Mouse (Mus musculus): ENCODE measurements at regions not wholly inside any gene's neighbourhood (a gene's known extent, or its start where the extent isn't known, plus 50 kb on each side); places are given as distances from the start of the nearest gene placed in this dataset.

DNA sequence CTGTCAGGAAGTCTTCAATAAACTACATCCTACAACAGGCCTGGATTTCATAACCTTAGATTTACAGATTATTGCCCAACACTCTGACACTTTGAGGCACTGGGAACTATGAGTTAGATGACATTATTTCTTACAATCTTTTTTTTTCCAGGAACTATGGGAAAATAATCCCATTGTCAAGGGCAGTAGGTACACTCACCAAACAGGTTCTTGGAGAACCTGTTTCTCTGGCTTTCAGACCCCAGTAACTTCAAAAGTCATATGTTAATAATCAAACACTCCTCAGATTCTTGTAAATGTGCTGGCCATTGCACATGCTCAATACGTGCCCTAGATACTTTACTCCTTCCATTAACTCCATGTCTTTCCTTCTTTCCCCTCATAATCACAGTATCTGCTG lies 769.1 kb downstream of the Nedd1 start:
- Histone ChIP-seq H3K4me1 (0 out of 2 replicates have a peak, but pooled peaks cover 12% of the 10 kb centered on the region), H3K4me2 (replicated peaks) (no peak overlapping the region), H3K36me3 (no peaks in the 10 kb centered on the region), H3K27ac (no peak overlapping the region), H3K27me3 (no peaks in the 10 kb centered on the region), H3K9ac (no peak overlapping the region), H3K9me3 (no peaks in the 10 kb centered on the region), H3K4me3 (no peak overlapping the region)
- no peak for ATAC-seq (ENCODE audit: low FRiP score, low read depth)
- WGBS: 48% methylated on average over 1 of the region's 1 CpGs

DNA sequence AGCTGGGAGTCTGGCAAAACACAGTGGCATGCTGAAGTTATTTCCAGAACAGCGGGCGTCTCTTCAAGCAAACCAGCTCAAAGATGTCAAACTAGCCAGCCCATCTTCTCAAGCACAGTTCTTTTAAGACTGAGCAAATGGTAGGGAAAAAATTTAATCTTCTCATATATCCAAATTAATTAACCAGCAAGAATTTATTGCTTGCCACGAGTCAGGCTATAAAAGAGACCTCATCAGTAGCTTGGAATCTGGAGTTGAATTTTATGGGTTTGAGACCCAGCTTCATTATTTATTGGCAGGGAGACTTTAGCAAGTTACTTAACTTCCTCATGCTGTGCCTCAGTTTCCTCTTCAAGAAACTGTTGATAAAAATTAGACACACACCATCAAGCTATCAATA lies 742.5 kb upstream of the Tmpo start:
- WGBS: 22% methylated on average over 3 of the region's 3 CpGs
- no peak overlapping the region for H3K4me2 ChIP-seq (replicated peaks)
- H3K4me1 ChIP-seq: peaks cover 4% of the 10 kb centered on the region; the same call in 1 of the 2 replicates
- no peaks in the 10 kb centered on the region for H3K27me3 ChIP-seq
- no peak overlapping the region for H3K4me3 ChIP-seq
- ATAC-seq (ENCODE audit: low FRiP score, low read depth): no peak
- no peaks in the 10 kb centered on the region for H3K9me3 ChIP-seq
- H3K36me3 ChIP-seq: no peaks in the 10 kb centered on the region
- H3K27ac ChIP-seq: no peak overlapping the region
- H3K9ac ChIP-seq: no peak overlapping the region

DNA sequence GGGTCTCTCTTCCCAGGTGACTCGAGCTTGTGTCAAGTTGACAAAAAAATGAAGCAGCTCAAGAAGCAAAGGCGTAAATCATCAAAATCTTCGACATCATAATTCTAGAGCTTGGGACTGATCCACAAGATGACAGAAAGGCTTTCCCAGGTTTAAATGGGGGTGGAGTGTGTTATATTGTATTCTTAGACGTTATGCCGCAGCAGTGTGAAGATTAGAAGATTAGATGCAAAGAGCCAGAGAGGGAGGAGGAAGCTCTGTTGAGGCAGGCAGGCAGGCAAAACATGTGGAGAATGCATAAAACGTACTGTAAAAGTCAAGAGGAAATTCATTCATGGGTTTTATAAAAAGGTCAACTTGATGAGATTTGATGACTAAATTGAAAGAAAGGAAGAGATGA lies 708.7 kb upstream of the Tmpo start:
- Histone ChIP-seq H3K4me3 (no peak overlapping the region), H3K27me3 (no peaks in the 10 kb centered on the region), H3K36me3 (no peaks in the 10 kb centered on the region), H3K4me2 (replicated peaks) (no peak overlapping the region), H3K9me3 (no peaks in the 10 kb centered on the region), H3K4me1 (0 out of 2 replicates have a peak, but pooled peaks cover 3% of the 10 kb centered on the region), H3K27ac (no peak overlapping the region), H3K9ac (no peak overlapping the region)
- WGBS: 78% methylated on average over 6 of the region's 6 CpGs
- no peak for ATAC-seq (ENCODE audit: low FRiP score, low read depth)

DNA sequence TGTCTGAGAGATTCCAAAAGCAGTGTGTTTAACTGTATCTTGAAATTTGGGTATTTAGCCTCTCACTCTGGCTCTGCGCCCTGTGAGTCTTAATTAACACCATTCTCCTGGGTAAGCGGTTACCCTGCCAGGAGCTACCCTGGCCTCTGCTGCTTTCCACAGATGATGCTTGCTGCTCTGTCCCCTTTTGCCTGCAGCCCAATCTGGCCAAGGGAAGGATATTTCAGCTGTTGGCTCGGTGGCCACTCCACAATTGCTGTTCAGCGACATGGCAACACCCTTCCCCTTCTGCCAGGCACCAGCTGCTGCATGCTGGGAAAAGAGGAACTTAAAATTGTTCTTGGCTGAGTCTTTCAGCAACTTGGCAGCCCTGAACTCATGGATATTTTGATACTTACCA lies 707.4 kb upstream of the Tmpo start:
- no peaks in the 10 kb centered on the region for H3K9me3 ChIP-seq
- 0 out of 2 replicates have a peak, but pooled peaks cover 3% of the 10 kb centered on the region for H3K4me1 ChIP-seq
- ATAC-seq (ENCODE audit: low FRiP score, low read depth): no peak
- H3K27me3 ChIP-seq: no peaks in the 10 kb centered on the region
- 68% methylated on average over 4 of the region's 4 CpGs for WGBS
- H3K9ac ChIP-seq: no peak overlapping the region
- no peaks in the 10 kb centered on the region for H3K36me3 ChIP-seq
- no peak overlapping the region for H3K4me3 ChIP-seq
- no peak overlapping the region for H3K4me2 ChIP-seq (replicated peaks)
- H3K27ac ChIP-seq: no peak overlapping the region

DNA sequence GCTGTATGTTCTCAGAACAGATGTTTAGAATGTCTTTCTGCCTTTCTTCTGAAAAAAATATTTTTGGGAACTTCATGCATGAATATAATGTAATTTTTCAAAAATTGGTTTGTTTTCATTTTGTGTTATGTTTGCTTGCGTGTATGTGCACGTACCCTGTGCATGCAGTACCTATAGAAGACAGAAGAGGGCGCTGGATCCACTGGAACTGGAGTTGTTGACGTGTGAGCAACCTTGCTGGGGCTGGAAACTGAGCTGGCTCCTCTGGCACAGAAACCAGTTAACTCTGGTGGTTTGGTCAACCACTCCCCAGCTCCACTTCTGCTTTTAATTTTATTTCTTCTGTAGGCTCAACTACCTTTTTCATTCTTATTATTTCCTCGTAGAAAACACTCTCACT lies 702.0 kb upstream of the Tmpo start:
- no peaks in the 10 kb centered on the region for H3K9me3 ChIP-seq
- no peak overlapping the region for H3K4me3 ChIP-seq
- H3K27me3 ChIP-seq: no peaks in the 10 kb centered on the region
- no peaks in the 10 kb centered on the region for H3K36me3 ChIP-seq
- no peak overlapping the region for H3K4me2 ChIP-seq (replicated peaks)
- WGBS: 53% methylated on average over 5 of the region's 5 CpGs
- no peaks in the 10 kb centered on the region for H3K4me1 ChIP-seq
- no peak overlapping the region for H3K27ac ChIP-seq
- ATAC-seq (ENCODE audit: low FRiP score, low read depth): no peak
- no peak overlapping the region for H3K9ac ChIP-seq

DNA sequence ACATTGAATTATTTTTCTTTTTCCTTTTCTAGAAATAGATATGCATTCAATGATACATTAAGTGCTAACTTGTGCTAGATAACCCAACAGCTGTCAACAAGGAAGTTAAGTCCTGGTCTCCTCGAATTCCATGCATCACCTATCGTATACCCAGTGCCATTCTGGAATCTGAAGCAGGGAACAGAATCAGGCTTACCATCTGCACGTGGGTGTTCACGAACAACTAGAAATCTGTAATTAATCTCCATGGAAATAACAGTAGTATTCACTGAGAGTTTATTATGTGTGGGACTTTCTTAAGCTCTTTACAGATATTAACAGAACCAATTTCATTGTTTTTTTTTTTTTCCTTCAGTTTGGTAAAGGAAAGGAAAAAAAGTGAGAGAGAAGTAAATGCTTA lies 701.4 kb upstream of the Tmpo start:
- ATAC-seq (ENCODE audit: low FRiP score, low read depth): no peak
- no peaks in the 10 kb centered on the region for H3K4me1 ChIP-seq
- H3K4me2 ChIP-seq (replicated peaks): no peak overlapping the region
- H3K27ac ChIP-seq: no peak overlapping the region
- no peak overlapping the region for H3K9ac ChIP-seq
- no peaks in the 10 kb centered on the region for H3K27me3 ChIP-seq
- no peaks in the 10 kb centered on the region for H3K9me3 ChIP-seq
- WGBS: 66% methylated on average over 4 of the region's 4 CpGs
- no peak overlapping the region for H3K4me3 ChIP-seq
- H3K36me3 ChIP-seq: no peaks in the 10 kb centered on the region

DNA sequence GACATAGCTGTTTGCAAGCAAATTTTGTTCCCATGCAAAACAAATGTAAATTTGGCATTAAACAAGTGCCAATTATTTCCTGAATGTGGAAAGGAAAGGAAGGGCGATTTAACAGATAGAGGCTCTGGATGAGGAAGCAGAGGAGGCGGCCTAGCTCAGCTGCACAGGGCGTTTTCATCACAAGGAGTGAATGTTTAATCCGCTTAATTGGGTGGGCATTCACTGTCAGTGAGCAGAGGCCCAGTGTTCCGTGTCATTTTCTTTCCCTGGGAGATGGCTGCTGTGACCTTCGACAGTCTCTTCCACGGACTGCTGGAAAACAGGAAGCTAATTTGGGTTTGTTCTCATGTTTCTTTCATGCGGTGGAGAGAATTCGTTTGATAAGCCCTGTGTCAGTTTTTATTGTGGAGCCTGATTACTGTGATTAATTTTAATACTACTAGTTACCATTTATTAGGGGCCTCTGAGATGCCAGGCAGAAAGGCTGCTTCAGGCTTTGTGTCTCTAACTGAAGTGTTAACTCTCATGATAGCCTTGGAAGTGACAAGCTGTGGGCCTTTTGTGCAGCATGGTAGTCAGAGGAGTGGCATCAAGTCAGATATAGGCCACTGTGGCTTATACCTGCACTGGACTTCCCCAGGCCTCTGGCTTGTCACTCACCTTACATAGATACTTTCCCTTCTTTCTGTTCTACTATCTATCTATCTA lies 700.6 kb upstream of the Tmpo start:
- ATAC-seq (ENCODE audit: low FRiP score, low read depth): no peak
- no peak overlapping the region for H3K4me2 ChIP-seq (replicated peaks)
- no peaks in the 10 kb centered on the region for H3K27me3 ChIP-seq
- no peaks in the 10 kb centered on the region for H3K9me3 ChIP-seq
- H3K4me1 ChIP-seq: no peaks in the 10 kb centered on the region
- H3K27ac ChIP-seq: no peak overlapping the region
- no peak overlapping the region for H3K9ac ChIP-seq
- no peak overlapping the region for H3K4me3 ChIP-seq
- 49% methylated on average over 9 of the region's 9 CpGs for WGBS
- no peaks in the 10 kb centered on the region for H3K36me3 ChIP-seq

DNA sequence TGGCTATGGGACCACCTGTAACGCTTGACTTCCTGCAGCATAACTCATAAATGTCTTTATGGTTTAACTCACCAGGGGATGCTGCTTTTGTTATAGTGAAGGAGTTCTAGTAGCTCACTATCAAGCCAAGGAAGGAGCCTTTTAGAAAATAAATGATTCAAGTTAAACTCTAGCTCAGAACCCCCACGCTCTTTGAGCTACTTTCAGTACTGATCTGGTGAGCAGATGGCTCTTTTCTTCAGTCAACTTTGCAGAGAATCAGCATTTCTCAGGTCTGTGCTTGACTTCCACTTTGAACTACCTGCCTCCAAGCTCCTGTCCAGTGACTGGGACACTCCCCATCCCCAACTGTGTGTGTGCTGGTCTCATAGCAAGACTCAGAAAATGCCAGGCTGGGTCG lies 694.3 kb upstream of the Tmpo start:
- no peak overlapping the region for H3K4me3 ChIP-seq
- H3K27ac ChIP-seq: no peak overlapping the region
- no peaks in the 10 kb centered on the region for H3K36me3 ChIP-seq
- H3K27me3 ChIP-seq: no peaks in the 10 kb centered on the region
- H3K9me3 ChIP-seq: no peaks in the 10 kb centered on the region
- no peak for ATAC-seq (ENCODE audit: low FRiP score, low read depth)
- no peak overlapping the region for H3K9ac ChIP-seq
- no peak overlapping the region for H3K4me2 ChIP-seq (replicated peaks)
- no peaks in the 10 kb centered on the region for H3K4me1 ChIP-seq
- 71% methylated on average over 3 of the region's 3 CpGs for WGBS

DNA sequence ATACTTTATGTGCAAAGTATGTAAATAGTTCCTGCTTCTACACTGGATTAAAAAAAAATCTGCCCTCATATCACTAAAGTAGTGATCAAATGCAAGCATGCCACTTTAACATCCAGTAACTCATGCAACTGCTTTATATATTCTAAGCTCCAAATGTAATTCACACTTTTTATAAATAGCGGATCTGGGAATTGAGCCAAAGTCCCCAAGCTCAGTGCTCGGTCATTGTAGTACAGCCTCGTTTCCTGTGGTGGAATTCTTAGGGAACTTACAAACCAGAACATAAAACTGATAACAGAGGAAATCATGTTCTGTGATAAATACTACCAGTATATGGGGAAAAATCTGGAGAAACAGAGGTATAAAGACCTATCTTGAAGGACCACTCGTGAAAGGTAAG lies 690.1 kb upstream of the Tmpo start:
- Histone ChIP-seq H3K9me3 (no peaks in the 10 kb centered on the region), H3K27me3 (no peaks in the 10 kb centered on the region), H3K4me3 (no peak overlapping the region), H3K27ac (no peak overlapping the region), H3K4me1 (no peaks in the 10 kb centered on the region), H3K9ac (no peak overlapping the region), H3K4me2 (replicated peaks) (no peak overlapping the region), H3K36me3 (no peaks in the 10 kb centered on the region)
- ATAC-seq (ENCODE audit: low FRiP score, low read depth): no peak
- WGBS: 42% methylated on average over 4 of the region's 4 CpGs

DNA sequence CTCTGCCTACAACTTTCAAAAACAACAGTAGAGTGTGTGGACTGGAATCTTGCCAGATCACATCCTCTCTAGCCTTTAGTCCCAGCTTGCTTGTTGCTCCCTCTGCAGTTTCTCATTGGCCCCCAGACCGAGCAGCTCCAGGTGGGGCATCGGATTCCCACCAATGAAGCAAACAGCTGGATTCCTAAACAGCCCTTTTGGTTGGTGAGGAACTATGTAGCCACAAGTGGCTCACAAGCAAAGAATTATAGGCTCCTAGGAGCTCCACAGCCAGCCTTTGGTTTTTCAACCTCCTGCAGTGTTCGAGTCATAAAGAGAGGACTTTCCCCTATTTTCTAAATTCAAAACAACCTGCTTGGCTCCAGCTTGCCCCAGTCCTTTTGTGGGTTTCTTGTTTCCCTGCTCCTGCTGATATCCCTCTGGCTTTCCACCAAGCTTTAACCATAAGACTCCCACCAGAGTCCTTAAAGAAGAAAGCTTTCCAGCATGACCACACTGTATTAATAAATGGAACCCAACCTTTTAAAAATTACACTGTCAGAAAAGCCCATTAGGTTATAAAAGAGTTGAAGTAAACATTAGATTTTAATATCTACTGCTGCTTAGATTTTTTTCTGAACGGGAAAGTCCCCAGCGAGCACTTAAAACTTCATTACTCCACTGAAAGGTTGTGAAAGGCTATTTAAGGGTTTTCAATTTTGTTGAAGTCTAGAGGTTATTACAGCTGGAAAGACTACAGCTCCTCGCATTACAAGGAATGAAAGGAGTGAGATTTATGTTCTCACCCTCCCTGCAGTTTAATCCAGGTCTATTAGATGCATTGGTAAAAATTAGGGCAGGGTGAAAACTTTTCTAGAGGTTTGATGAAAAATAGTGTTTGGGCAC lies 677.8 kb upstream of the Tmpo start:
- peak overlapping the region; percentile 12; the same call in 1 of the 2 replicates for H3K4me2 ChIP-seq (replicated peaks)
- H3K27me3 ChIP-seq: peaks cover 4% of the 10 kb centered on the region; the same call in 1 of the 2 replicates
- no peak overlapping the region for H3K9ac ChIP-seq
- no peaks in the 10 kb centered on the region for H3K9me3 ChIP-seq
- ATAC-seq (ENCODE audit: low FRiP score, low read depth): peak; percentile 96
- H3K27ac ChIP-seq: 0 out of 2 replicates have a peak overlapping the region, but pooled peaks have one; percentile 52
- 10% methylated on average over 6 of the region's 6 CpGs for WGBS
- H3K4me3 ChIP-seq: no peak overlapping the region
- H3K4me1 ChIP-seq: peaks cover 17% of the 10 kb centered on the region
- H3K36me3 ChIP-seq: no peaks in the 10 kb centered on the region

DNA sequence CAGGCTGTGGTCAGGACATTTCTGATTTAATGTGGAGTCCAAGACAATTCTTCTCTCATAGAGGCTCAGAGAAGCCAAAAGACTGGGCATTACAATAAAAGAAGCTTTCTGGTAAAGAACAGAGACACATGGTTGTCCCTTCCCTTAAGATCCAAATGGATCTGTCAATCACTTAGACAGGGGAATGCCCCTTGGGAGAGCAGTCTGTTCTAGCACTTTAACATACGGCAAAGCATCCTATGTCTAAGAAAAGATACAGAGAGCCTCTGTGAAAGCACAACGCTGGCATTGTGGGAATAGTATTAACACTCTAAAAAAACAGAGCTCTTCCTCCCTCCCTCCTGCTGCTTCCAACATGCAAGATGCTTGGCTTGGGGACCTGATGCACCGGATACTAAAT lies 646.0 kb upstream of the Tmpo start:
- Histone ChIP-seq H3K9me3 (no peaks in the 10 kb centered on the region), H3K4me2 (replicated peaks) (no peak overlapping the region), H3K9ac (no peak overlapping the region), H3K27ac (no peak overlapping the region), H3K4me1 (no peaks in the 10 kb centered on the region), H3K27me3 (no peaks in the 10 kb centered on the region), H3K4me3 (no peak overlapping the region), H3K36me3 (no peaks in the 10 kb centered on the region)
- no peak for ATAC-seq (ENCODE audit: low FRiP score, low read depth)
- 79% methylated on average over 3 of the region's 3 CpGs for WGBS

DNA sequence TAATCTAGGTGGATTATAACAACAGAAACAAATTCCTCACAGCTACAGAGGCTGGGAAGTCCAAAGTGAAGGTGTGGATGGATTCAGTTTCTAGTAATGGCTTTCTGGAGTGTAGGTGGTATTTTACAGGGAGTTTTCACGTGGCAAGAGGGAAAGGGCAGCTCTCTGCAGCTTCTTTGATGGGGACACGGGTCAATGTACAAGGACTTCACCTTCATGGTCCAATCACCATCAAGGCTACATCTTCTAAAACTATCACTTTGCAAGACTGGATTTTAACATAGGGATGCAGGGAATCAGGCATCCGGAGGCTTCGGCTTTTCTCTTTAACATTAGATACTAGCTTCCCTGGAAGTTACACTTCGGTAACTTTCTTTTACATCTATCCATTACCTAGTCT lies 642.4 kb upstream of the Tmpo start:
- WGBS: 88% methylated on average over 5 of the region's 5 CpGs
- no peak for ATAC-seq (ENCODE audit: low FRiP score, low read depth)
- Histone ChIP-seq H3K36me3 (no peaks in the 10 kb centered on the region), H3K4me3 (no peak overlapping the region), H3K9ac (no peak overlapping the region), H3K27me3 (no peaks in the 10 kb centered on the region), H3K27ac (no peak overlapping the region), H3K4me2 (replicated peaks) (no peak overlapping the region), H3K4me1 (no peaks in the 10 kb centered on the region), H3K9me3 (no peaks in the 10 kb centered on the region)

Data from limb, embryonic 13.5 days (tissue).